Mouse (Mus musculus) ZHBTc4 (cell line): ENCODE results near the gene Tmem88.

Experiments used
- DNase-seq: peaks from one replicate; pipeline ENCODE4 v3.0.0-alpha.2; 2011; ENCODE audit warnings: low read depth, low spot score

Gene Tmem88

GRCm38 (mm10) chr11:69416509-69416908 lies 18.5 kb upstream of the Tmem88 start:
- no peak for DNase-seq

- DNase-seq, result peak; percentile 75
These were observed 17.8 kb upstream of the Tmem88 start for GRCm38 (mm10) chr11:69415668-69416451.

DNA sequence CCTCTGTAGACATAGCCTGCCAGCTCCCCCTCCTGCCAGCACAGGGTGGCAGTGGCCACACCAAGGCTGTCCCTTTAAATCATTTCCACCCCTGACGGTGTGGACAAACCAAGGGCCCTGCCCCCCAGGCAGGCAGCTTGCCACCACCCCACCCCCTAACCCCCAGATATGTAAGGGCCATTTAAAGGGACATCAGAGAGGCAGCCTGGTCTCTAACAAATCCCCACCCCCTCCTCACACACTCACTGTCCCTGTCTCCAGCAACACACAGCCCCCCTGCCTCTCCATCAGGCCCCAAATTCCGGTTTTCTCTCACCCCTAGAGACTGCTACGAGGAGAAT lies 17.3 kb upstream of the Tmem88 start:
- no peak for DNase-seq

- DNase-seq, result no peak
These were observed 16.6 kb upstream of the Tmem88 start for GRCm38 (mm10) chr11:69414421-69415326.

DNA sequence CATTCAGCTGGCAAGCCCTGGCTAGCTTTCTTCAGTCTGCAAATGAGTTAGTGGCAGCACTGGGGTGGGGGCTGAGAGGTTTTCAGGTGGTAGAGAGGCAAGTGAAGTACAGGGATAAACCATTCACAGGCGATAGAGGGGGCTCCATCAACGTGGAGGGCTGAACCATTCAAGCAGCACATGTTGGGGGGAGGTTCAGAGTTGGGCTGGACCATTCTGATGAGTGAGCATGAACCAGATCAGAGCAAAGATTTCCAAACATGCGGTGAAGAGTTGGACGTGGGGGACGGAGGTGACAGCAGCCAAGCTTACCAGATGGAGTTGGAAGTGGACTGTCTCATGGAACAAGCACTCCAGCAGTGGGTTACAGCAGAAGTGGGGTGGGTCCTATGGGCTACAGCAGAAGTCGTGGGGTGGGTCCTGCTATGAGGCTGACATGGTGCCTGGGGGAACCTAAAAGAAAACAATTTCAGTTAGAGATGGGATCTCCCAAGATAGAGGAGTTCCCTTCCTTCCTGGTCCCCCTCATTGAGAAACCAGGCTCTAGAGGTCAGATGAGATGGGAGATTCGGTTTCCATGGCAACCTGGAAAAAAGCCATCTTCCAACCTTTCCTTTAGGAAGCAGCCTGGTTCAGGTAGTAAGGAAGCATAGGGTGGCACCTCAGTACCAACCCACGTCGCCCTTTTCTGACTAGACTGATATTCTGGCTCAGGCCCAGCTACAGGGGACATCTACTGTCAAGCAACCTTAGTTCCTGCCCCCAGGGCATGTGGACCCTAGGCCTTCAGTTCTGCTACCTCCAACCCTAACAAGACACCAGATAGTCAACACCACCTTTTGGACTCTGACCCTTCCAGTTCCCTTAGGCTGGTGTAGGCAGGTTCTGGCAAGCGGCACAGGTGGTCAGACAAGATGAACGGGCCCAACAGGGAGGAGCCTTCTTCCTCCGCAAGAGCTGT lies 15.5 kb upstream of the Tmem88 start, which contains the start of gene Kdm6b:
Gene Kdm6b (minus strand): TSS at position 455 of the 961 bp plus-strand sequence.
- DNase-seq, result peak; percentile 88

DNA sequence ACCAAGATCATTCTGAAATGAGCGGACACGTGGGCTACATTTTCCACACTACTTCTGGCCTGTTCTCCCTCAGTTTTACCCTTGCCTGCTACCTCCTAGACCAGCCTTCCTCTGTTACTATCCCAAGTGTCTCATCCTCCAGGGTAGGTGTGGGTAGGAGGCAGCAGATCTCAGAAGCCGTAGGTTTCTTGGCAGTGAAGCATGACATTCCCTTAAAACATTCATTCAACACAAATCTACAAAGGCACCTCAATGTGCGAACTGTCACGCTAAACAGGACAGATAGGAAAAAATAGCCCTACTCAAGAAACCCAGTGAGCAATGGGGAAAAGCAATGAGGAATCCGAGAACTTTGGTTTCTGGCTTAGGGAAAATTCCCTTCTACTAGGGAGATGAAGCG lies 14.5 kb upstream of the Tmem88 start:
- DNase-seq, result no peak

- peak; percentile 68 for DNase-seq
These were observed 13.6 kb upstream of the Tmem88 start for GRCm38 (mm10) chr11:69411538-69412203.

- peak; percentile 97 for DNase-seq
These were observed 13.1 kb upstream of the Tmem88 start for GRCm38 (mm10) chr11:69411073-69411535.

DNA sequence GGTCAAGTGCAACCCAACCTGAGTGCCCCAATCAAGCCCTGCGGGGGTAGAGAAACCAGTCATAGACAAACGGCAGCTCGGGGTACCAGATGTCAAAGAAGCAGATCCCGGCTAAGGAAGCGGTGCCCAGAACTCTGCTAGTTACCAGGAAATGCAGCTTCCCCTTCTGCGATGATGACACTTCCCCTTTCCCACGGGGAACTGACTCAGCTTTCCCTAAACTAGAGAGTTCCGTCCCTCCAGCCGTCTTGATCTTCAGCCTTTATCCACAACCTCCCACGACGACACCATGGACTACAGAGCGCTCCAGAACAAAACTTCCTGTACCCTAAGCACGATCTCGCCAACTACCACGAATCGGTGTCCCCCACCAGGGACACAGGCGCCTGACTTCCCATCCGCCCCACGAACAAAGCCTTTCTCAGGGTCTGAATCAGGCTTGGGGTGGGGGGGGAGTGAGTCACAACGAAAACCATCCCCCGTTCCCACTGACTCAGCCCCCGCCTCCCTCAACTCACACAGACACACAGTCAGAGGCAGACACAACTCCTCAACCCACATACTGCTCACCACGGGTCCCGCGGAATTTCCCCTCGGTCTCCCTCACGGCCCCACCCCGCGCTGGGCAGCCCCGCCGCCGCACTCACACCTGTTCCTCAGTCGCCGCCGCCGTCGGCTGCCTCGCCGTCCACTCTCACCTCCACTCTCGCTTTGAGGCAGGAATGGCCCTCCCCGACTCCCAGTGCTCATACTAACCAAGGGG lies 12.5 kb upstream of the Tmem88 start:
- DNase-seq, result no peak

DNA sequence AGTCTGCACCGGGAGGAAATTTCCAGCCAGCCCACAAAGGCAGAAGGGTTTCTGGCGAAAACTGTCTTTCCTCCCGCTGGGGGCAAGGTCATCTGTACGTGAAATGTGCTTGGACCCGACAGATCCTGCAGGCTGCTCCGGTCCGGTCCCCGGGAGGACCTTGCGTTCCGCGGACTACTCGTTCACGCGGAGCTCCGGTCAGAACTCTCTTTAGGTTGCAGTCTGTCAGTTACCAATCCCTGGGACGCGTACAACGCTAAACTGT lies 11.9 kb upstream of the Tmem88 start:
- DNase-seq, result no peak

- peak; percentile 94 for DNase-seq
These were observed 11.5 kb upstream of the Tmem88 start for GRCm38 (mm10) chr11:69409378-69410044.

DNA sequence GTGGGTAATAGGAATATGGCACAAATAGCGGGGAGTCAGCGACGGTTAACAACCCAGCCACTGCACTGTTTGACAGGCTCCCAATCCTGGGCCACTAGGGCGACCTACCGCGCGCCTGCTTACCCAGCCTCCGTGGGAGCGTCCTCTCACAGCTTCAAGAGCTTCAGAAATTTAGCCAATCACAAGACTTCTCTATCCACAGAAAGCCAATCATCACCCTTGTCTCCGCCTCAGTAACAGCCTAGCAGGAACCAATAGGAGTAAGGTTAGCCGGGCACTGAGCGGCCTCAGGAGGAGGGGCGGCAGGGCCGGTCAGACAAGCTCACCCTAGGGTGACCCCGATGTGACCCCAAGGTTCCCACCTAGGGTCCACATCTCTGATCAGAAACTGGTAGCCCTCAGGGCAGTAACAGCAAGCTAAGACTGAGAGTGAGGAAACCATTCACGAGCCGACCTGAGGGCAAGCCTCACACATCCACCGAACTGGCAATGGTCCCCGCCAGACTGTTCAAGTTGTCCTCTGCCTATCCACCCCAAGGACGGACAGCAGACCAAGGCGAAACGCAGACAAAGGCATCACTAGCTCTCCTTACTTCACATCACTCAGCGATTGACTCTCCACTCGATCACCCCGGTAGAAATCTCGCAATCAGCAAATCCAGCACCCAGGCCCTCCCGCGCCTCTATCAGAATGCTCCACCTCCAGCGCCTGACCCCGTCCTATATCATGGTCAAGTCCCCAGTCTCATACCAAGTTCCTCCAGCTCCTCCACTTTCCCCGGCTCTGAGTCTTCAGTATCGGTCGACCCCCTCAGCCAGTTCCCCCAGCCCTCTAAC lies 10.7 kb upstream of the Tmem88 start:
- DNase-seq, result peak; percentile 94

DNA sequence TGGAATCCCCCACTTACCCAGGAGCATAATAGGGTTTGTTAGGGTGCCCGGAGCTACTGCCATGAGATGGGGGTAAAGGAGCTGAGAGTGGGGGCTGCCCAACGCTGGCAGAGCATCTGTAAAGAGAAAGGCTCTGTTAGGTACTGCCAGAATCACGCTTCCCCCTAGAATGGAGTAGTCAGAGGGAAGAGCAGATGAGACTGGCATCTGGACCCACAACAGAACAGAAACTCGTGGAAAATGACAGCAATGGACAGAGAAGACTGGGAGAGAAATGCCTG lies 9.6 kb upstream of the Tmem88 start:
- DNase-seq, result no peak

DNA sequence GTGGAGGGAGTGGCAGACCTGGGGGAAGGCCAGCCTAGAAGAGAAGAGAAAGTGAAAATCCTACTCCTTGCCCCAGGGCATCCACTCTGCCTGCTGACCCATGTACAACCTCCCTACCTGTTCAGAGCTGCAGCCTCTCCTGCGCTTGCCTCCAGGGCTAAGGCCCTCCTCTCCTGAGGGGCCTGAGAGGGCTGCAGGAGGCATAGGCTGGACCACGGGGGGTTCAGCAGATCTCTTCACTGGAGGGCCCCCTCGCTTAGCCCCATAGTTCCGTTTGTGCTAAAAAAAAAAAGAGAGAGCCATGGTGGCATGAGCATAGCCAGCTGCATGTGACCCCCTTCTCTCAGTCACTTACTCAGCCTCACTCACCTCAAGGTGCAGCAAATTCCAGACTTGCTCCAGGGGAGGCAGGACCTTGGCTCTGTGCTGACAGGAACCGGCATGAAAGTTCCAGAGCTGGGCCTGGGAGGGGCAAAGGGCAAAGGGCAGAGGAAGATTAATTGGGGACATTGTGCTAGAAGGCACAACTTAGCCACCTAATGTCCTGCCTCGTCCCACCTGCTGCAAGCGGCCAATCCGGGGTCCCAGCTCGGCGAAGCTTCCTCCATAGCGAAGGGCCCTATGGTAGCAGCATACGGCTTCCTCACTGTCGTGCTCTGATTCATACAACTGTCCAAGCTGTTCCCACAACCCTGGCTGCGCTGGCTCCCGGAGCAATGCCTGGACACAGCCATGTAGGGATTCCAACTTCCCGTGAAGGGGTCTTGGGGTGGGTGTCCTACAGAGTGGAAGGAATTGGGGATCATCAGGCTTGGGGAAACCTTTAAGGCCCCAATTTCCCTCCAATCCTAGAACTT lies 9.1 kb upstream of the Tmem88 start:
- DNase-seq, result no peak

DNA sequence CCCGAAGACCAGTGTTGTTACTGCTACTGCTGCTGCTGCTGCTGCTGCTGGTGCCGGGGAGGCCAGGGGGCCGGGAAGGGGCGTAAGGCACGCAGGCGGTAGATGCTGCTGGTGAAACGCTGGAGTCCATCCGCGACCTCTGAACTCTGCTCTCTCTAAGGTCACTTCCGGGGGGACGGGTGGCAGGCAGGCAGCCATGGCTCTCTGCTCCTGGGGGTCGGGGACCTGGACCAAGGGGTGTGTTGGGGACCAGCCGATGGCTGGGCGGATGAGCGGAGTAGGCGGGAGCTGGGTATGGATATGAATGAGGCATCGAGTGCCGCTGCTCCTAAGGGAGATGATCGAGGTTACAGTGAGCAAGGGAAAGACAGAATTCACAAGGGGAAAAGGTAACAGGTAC lies 8.2 kb upstream of the Tmem88 start:
- no peak for DNase-seq

GRCm38 (mm10) chr11:69405397-69406200 lies 7.6 kb upstream of the Tmem88 start:
- DNase-seq, result no peak

DNA sequence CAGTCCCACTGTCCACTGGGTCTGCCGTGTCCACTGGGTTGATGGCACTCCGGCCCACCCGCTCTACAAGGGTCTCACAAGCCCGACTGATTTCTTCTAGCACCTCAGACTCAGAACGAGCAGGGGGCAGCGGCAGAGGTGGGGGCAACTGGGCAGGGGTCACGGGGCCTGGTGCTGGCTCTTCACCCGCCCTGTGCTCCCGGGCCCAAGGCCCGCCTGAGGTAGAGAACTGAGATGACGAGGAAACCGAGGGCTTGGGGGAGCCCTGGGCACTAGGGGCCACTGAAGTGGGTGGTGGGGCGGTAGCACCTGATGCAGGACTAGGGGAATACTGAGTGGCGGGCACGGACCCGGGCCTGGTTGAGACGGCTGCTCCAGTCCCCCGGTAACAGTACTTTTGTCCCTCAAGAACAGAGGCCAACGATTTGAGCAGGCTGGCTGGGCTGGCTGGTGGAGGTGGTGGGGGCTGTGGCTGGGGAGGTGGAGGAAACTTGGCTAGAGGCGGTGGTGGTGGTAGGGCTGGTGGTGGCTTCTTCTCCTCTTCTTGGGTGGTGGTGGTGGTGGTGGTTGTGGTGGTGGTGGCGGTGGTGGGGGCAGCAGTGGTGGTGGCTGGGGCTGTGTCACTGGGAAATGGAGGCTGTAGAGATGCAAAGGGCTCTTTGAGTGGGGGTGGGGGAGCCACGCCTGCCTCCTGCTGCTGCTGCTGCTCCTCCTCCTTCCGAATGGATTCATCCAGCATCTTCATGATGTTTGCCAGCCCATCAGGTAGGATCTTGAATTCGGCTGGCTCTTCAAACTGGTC lies 6.8 kb upstream of the Tmem88 start:
- no peak for DNase-seq
